Mouse (Mus musculus): ENCODE results near the gene Fdxr. TPM values are rescaled to one million over a fixed set of nuclear protein-coding genes. Genes with fewer than 3 reads are reported as not detected.
A peak's percentile ranks its signal among the peaks of the same experiment; 100 is the strongest.

Gene Fdxr
- total and polyA plus RNA-seq, 2 experiments from 2014 or later: 14.8 to 18.8 TPM

GRCm38 (mm10) chr11:115287386-115287785, 10.5 kb upstream of the Fdxr start:
- Histone ChIP-seq H3K9me3 (ENCODE audit: low read length) (no peaks in the 10 kb centered on the region), H3K27ac (ENCODE audit: low read depth, low read length) (no peak overlapping the region), H3K4me1 (ENCODE audit: insufficient read depth, low read length) (no peaks in the 10 kb centered on the region), H3K4me3 (ENCODE audit: low read depth, low read length) (no peak overlapping the region), H3K27me3 (ENCODE audit: insufficient read depth, low read length) (no peaks in the 10 kb centered on the region), H3K9ac (replicated peaks; ENCODE audit: low read length, poor library complexity, severe bottlenecking) (no peak overlapping the region), H3K4me2 (ENCODE audit: low read depth, low read length, poor library complexity, severe bottlenecking) (no peak overlapping the region), H3K36me3 (ENCODE audit: insufficient read depth, low read length) (no peaks in the 10 kb centered on the region)
- WGBS: 86% methylated on average over 5 of the region's 5 CpGs
- ATAC-seq (ENCODE audit: low FRiP score): no peak
- no peak for TF ChIP-seq CTCF (IDR thresholded peaks at IDR 0.05)
- DNase-seq (ENCODE audit: low spot score): no peak

- TF ChIP-seq CTCF (IDR thresholded peaks at IDR 0.05): no peak
- H3K4me2 ChIP-seq (ENCODE audit: low read depth, low read length, poor library complexity, severe bottlenecking): no peak overlapping the region
- H3K36me3 ChIP-seq (ENCODE audit: insufficient read depth, low read length): no peaks in the 10 kb centered on the region
- peak; percentile 49 for DNase-seq (ENCODE audit: low spot score)
- H3K9me3 ChIP-seq (ENCODE audit: low read length): no peaks in the 10 kb centered on the region
- WGBS: 66% methylated on average over 19 of the region's 19 CpGs
- H3K27ac ChIP-seq (ENCODE audit: low read depth, low read length): peak overlapping the region; percentile 52
- peak; percentile 42; the same call in 1 of the 2 replicates for ATAC-seq (ENCODE audit: low FRiP score)
- H3K4me1 ChIP-seq (ENCODE audit: insufficient read depth, low read length): no peaks in the 10 kb centered on the region
- no peak overlapping the region for H3K4me3 ChIP-seq (ENCODE audit: low read depth, low read length)
- H3K27me3 ChIP-seq (ENCODE audit: insufficient read depth, low read length): no peaks in the 10 kb centered on the region
- H3K9ac ChIP-seq (replicated peaks; ENCODE audit: low read length, poor library complexity, severe bottlenecking): no peak overlapping the region
These were observed 9.5 kb upstream of the Fdxr start for GRCm38 (mm10) chr11:115286201-115286993.

GRCm38 (mm10) chr11:115285282-115285681, 8.4 kb upstream of the Fdxr start:
- no peak for TF ChIP-seq CTCF (IDR thresholded peaks at IDR 0.05)

GRCm38 (mm10) chr11:115283891-115284620, 7.2 kb upstream of the Fdxr start:
- ATAC-seq (ENCODE audit: low FRiP score) (no peak), DNase-seq (ENCODE audit: low spot score) (no peak)
- 81% methylated on average over 12 of the region's 12 CpGs for WGBS
- H3K4me2 ChIP-seq (ENCODE audit: low read depth, low read length, poor library complexity, severe bottlenecking): no peak overlapping the region
- no peak overlapping the region for H3K4me3 ChIP-seq (ENCODE audit: low read depth, low read length)
- no peaks in the 10 kb centered on the region for H3K27me3 ChIP-seq (ENCODE audit: insufficient read depth, low read length)
- no peak overlapping the region for H3K27ac ChIP-seq (ENCODE audit: low read depth, low read length)
- H3K36me3 ChIP-seq (ENCODE audit: insufficient read depth, low read length): no peaks in the 10 kb centered on the region
- no peaks in the 10 kb centered on the region for H3K4me1 ChIP-seq (ENCODE audit: insufficient read depth, low read length)
- TF ChIP-seq CTCF (IDR thresholded peaks at IDR 0.05): no peak
- H3K9ac ChIP-seq (replicated peaks; ENCODE audit: low read length, poor library complexity, severe bottlenecking): no peak overlapping the region
- H3K9me3 ChIP-seq (ENCODE audit: low read length): no peaks in the 10 kb centered on the region

More at GRCm38 (mm10) chr11:115285282-115285681, 8.4 kb upstream of the Fdxr start:
- ATAC-seq (ENCODE audit: low FRiP score): no peak
- no peak overlapping the region for H3K4me3 ChIP-seq (ENCODE audit: low read depth, low read length)
- H3K36me3 ChIP-seq (ENCODE audit: insufficient read depth, low read length): no peaks in the 10 kb centered on the region
- no peaks in the 10 kb centered on the region for H3K4me1 ChIP-seq (ENCODE audit: insufficient read depth, low read length)
- H3K9me3 ChIP-seq (ENCODE audit: low read length): no peaks in the 10 kb centered on the region
- no peaks in the 10 kb centered on the region for H3K27me3 ChIP-seq (ENCODE audit: insufficient read depth, low read length)
- H3K9ac ChIP-seq (replicated peaks; ENCODE audit: low read length, poor library complexity, severe bottlenecking): no peak overlapping the region
- WGBS: 79% methylated on average over 4 of the region's 4 CpGs
- no peak overlapping the region for H3K27ac ChIP-seq (ENCODE audit: low read depth, low read length)
- no peak overlapping the region for H3K4me2 ChIP-seq (ENCODE audit: low read depth, low read length, poor library complexity, severe bottlenecking)
- no peak for DNase-seq (ENCODE audit: low spot score)

- Histone ChIP-seq H3K4me1 (ENCODE audit: insufficient read depth, low read length) (no peaks in the 10 kb centered on the region), H3K27me3 (ENCODE audit: insufficient read depth, low read length) (no peaks in the 10 kb centered on the region), H3K4me2 (ENCODE audit: low read depth, low read length, poor library complexity, severe bottlenecking) (no peak overlapping the region), H3K36me3 (ENCODE audit: insufficient read depth, low read length) (no peaks in the 10 kb centered on the region), H3K27ac (ENCODE audit: low read depth, low read length) (no peak overlapping the region), H3K9ac (replicated peaks; ENCODE audit: low read length, poor library complexity, severe bottlenecking) (no peak overlapping the region), H3K4me3 (ENCODE audit: low read depth, low read length) (no peak overlapping the region), H3K9me3 (ENCODE audit: low read length) (no peaks in the 10 kb centered on the region)
- TF ChIP-seq CTCF (IDR thresholded peaks at IDR 0.05): no peak
- DNase-seq (ENCODE audit: low spot score) (no peak), ATAC-seq (ENCODE audit: low FRiP score) (no peak)
- 78% methylated on average over 9 of the region's 9 CpGs for WGBS
These were observed 6.6 kb upstream of the Fdxr start for GRCm38 (mm10) chr11:115283486-115283765.

Measured in midbrain, postnatal 0 days (tissue).